Mouse (Mus musculus) liver, embryonic 16.5 days (tissue): ENCODE measurements around the gene Igfn1. TPM values are rescaled to one million over a fixed set of nuclear protein-coding genes. Genes with fewer than 3 reads are reported as not detected.

Source experiments
- ATAC-seq: fragments of 200-750 bp; cut with Nextera tagmentation; 2 replicates; pipeline ENCODE4 v1.8.0; 2017; ENCODE audit warnings: low read depth, mild to moderate bottlenecking, moderate number of reproducible peaks, moderate library complexity
- H3K27ac ChIP-seq: fragments of 300-500 bp; sonication (generic); 2 replicates; pipeline ENCODE4 v1.5.1; 2014; ENCODE audit warnings: mild to moderate bottlenecking, low read length
- H3K27me3 ChIP-seq: fragments of 300-500 bp; sonication (generic); 2 replicates; pipeline ENCODE4 v1.6.1; 2014; ENCODE audit warnings: low read depth, low read length, mixed read lengths; ENCODE audit not compliant: control insufficient read depth, insufficient read depth
- H3K36me3 ChIP-seq: fragments of 300-500 bp; sonication (generic); 2 replicates; pipeline ENCODE4 v1.6.1; 2014; ENCODE audit warnings: mild to moderate bottlenecking; ENCODE audit not compliant: control insufficient read depth, insufficient read depth
- H3K4me1 ChIP-seq: fragments of 300-500 bp; sonication (generic); 2 replicates; pipeline ENCODE4 v1.6.1; 2014; ENCODE audit warnings: low read depth, low read length, mixed read lengths; ENCODE audit not compliant: control insufficient read depth
- H3K4me2 ChIP-seq: fragments of 300-500 bp; sonication (generic); 2 replicates; pipeline ENCODE4 v1.6.1; 2014; ENCODE audit warnings: low read depth, low read length, mixed read lengths
- H3K4me3 ChIP-seq: fragments of 300-500 bp; sonication (generic); 2 replicates; pipeline ENCODE4 v1.5.1; 2014; ENCODE audit warnings: low read depth, mild to moderate bottlenecking, low read length
- H3K9ac ChIP-seq: fragments of 300-500 bp; sonication (generic); 2 replicates; pipeline ENCODE4 v1.6.1; 2014; ENCODE audit warnings: low read depth, low read length
- H3K9me3 ChIP-seq: fragments of 300-500 bp; sonication (generic); replicated peaks from 2 replicates; pipeline ENCODE4 v1.6.1; 2016; ENCODE audit warnings: low read length; ENCODE audit not compliant: control insufficient read depth
- WGBS: fragments of 180-500 bp; shearing (Covaris S2); extraction: QIAGEN DNeasy Blood & Tissue Kit; methylation state at CpG from one replicate; pipeline ENCODE4 v1.1.7; 2014; ENCODE audit not compliant: insufficient replicate concordance; 5-methylcytosine and 5-hydroxymethylcytosine counted together
- polyA plus RNA-seq: library from polyadenylated mRNA; unstranded; fragments of >200 nt; fragmentation: Nextera tagmentation; extraction: Ambion mirVana; gene quantifications from 2 replicates; pipeline ENCODE4 v1.2.1, GENCODE M21; 2015

The Igfn1 gene
- polyA plus RNA-seq: not detected in 2 replicates

GRCm38 (mm10) chr1:136006292-136006748 is at the start of gene Igfn1:
Gene Igfn1, minus strand, starts transcription at chr1:136006342.
- H3K4me3 ChIP-seq: peak within 1 kb of the TSS; percentile 64
- H3K36me3 ChIP-seq: no peaks in the 10 kb centered on the region
- WGBS: 74% methylated on average over 3 of the region's 3 CpGs

DNA sequence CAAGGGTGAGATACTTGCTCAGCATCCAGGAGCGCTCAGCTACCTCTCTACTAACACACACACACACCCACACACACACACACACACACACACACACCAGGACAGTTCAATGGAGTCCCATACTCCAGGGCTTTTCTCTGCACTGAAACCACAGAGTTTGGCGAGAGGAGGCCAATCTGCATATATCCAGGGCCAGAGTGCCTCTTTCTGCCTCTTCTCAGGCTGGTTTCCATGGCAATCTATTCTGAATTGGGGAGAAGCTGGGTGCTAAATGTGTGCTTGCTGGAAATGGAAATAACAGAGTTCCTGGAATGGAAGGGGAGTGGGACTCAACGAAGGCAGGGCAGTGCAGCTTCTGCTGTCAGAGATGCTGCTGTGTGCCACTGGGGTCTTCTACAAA is 49.6 kb upstream of the Igfn1 start:
- H3K27me3 ChIP-seq: peaks cover 23% of the 10 kb centered on the region
- peaks cover 5% of the 10 kb centered on the region for H3K4me1 ChIP-seq
- ATAC-seq: no peak
- no peak overlapping the region for H3K4me3 ChIP-seq
- no peak overlapping the region for H3K4me2 ChIP-seq
- H3K27ac ChIP-seq: no peak overlapping the region
- no peaks in the 10 kb centered on the region for H3K36me3 ChIP-seq
- H3K9ac ChIP-seq: no peak overlapping the region
- no peaks in the 10 kb centered on the region for H3K9me3 ChIP-seq
- 57% methylated on average over 3 of the region's 3 CpGs for WGBS

More at GRCm38 (mm10) chr1:136006292-136006748, at the start of gene Igfn1:
- Histone ChIP-seq H3K4me1 (peaks cover 29% of the 10 kb centered on the region), H3K4me2 (peak within 1 kb of the TSS; percentile 77; the same call in 1 of the 2 replicates), H3K9ac (peak within 1 kb of the TSS; percentile 72), H3K9me3 (no peaks in the 10 kb centered on the region), H3K27ac (no peak within 1 kb of the TSS), H3K27me3 (peaks cover 12% of the 10 kb centered on the region)
- no peak for ATAC-seq

GRCm38 (mm10) chr1:136052547-136052946 is 46.4 kb upstream of the Igfn1 start, which contains the start of gene Cacna1s:
Gene Cacna1s, plus strand, starts transcription at chr1:136052750.
- no peak within 1 kb of the TSS for H3K4me2 ChIP-seq
- no peaks in the 10 kb centered on the region for H3K36me3 ChIP-seq
- no peak for ATAC-seq
- peaks cover 5% of the 10 kb centered on the region for H3K4me1 ChIP-seq
- H3K27ac ChIP-seq: no peak within 1 kb of the TSS
- 45% methylated on average over 11 of the region's 11 CpGs for WGBS
- peaks cover 47% of the 10 kb centered on the region for H3K27me3 ChIP-seq
- no peak within 1 kb of the TSS for H3K4me3 ChIP-seq
- no peak within 1 kb of the TSS for H3K9ac ChIP-seq
- no peaks in the 10 kb centered on the region for H3K9me3 ChIP-seq

- H3K4me3 ChIP-seq: no peak overlapping the region
- no peak overlapping the region for H3K27ac ChIP-seq
- H3K36me3 ChIP-seq: no peaks in the 10 kb centered on the region
- WGBS: 3% methylated on average over 6 of the region's 6 CpGs
- no peak for ATAC-seq
- H3K9me3 ChIP-seq: no peaks in the 10 kb centered on the region
- H3K27me3 ChIP-seq: peaks cover 49% of the 10 kb centered on the region
- peaks cover 5% of the 10 kb centered on the region for H3K4me1 ChIP-seq
- H3K9ac ChIP-seq: no peak overlapping the region
- H3K4me2 ChIP-seq: no peak overlapping the region
These were observed 45.3 kb upstream of the Igfn1 start for GRCm38 (mm10) chr1:136051465-136051864.

- Histone ChIP-seq H3K9me3 (no peaks in the 10 kb centered on the region), H3K4me2 (0 out of 2 replicates have a peak overlapping the region, but pooled peaks have one; percentile 3), H3K36me3 (no peaks in the 10 kb centered on the region), H3K27ac (no peak overlapping the region), H3K27me3 (peaks cover 49% of the 10 kb centered on the region), H3K4me3 (peak overlapping the region; percentile 17; the same call in 1 of the 2 replicates), H3K9ac (no peak overlapping the region), H3K4me1 (peaks cover 5% of the 10 kb centered on the region)
- WGBS: 2% methylated on average over 32 of the region's 36 CpGs
- no peak for ATAC-seq
These were observed 44.8 kb upstream of the Igfn1 start for GRCm38 (mm10) chr1:136051013-136051315.

- H3K4me2 ChIP-seq: 0 out of 2 replicates have a peak within 1 kb of the TSS, but pooled peaks have one; percentile 3
- peak within 1 kb of the TSS; percentile 17; the same call in 1 of the 2 replicates for H3K4me3 ChIP-seq
- no peaks in the 10 kb centered on the region for H3K36me3 ChIP-seq
- no peak for ATAC-seq
- H3K9me3 ChIP-seq: no peaks in the 10 kb centered on the region
- no peak within 1 kb of the TSS for H3K9ac ChIP-seq
- WGBS: 16% methylated on average over 29 of the region's 29 CpGs
- H3K27me3 ChIP-seq: peaks cover 49% of the 10 kb centered on the region
- H3K4me1 ChIP-seq: peaks cover 5% of the 10 kb centered on the region
- H3K27ac ChIP-seq: no peak within 1 kb of the TSS
These were observed 44.3 kb upstream of the Igfn1 start, which contains the start of gene Ascl5 for GRCm38 (mm10) chr1:136050312-136051012. Gene Ascl5, plus strand, starts transcription at chr1:136050804.

DNA sequence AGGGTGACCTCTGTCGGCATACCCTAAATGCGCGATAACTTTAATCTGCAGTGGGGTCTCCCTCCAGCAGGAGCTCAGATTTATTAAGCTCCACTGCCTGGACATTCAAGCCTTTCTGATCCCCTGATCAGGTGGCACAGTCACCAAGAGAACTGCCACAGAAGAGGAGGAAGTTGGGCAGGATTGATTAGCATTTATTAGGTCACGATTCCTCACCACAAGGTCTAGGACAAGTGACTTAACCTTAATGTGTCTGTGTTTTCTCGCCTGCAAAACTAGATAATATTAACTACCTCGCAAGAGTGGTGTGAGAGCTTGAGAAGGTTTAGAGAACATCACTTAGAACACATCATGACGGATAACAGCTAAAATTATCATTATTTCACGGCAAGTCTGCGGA is 41.8 kb upstream of the Igfn1 start:
- peaks cover 5% of the 10 kb centered on the region for H3K4me1 ChIP-seq
- peaks cover 47% of the 10 kb centered on the region for H3K27me3 ChIP-seq
- ATAC-seq: no peak
- no peak overlapping the region for H3K4me2 ChIP-seq
- H3K9ac ChIP-seq: no peak overlapping the region
- no peaks in the 10 kb centered on the region for H3K36me3 ChIP-seq
- no peaks in the 10 kb centered on the region for H3K9me3 ChIP-seq
- H3K27ac ChIP-seq: no peak overlapping the region
- WGBS: 43% methylated on average over 9 of the region's 9 CpGs
- H3K4me3 ChIP-seq: no peak overlapping the region

DNA sequence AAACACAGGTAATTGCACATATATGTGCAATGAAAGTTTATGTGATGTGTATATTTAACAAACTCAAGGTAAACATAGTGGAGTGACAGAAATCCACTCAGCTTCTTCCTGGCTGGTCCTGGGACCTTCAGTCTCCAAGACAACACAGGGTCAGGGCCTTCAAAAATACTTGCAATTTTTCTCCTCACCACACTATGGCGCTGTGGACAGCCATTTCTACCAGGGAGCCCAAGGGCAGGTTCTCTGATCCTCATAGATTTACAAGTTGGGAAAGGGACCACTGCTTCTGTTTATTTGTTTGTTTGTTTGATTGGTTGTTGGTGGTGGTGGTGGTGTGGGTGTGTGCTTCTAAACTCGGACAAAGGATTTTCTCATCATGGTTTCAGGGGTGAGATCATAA is 41.3 kb upstream of the Igfn1 start:
- no peak overlapping the region for H3K4me3 ChIP-seq
- no peak overlapping the region for H3K27ac ChIP-seq
- H3K9me3 ChIP-seq: no peaks in the 10 kb centered on the region
- H3K4me1 ChIP-seq: peaks cover 5% of the 10 kb centered on the region
- no peak overlapping the region for H3K9ac ChIP-seq
- 4% methylated on average over 2 of the region's 2 CpGs for WGBS
- no peaks in the 10 kb centered on the region for H3K36me3 ChIP-seq
- no peak overlapping the region for H3K4me2 ChIP-seq
- ATAC-seq: no peak
- H3K27me3 ChIP-seq: peaks cover 42% of the 10 kb centered on the region

GRCm38 (mm10) chr1:136045774-136046173 is 39.6 kb upstream of the Igfn1 start:
- Histone ChIP-seq H3K4me3 (no peak overlapping the region), H3K4me2 (no peak overlapping the region), H3K27ac (no peak overlapping the region), H3K9me3 (no peaks in the 10 kb centered on the region), H3K9ac (no peak overlapping the region), H3K27me3 (peaks cover 29% of the 10 kb centered on the region), H3K4me1 (no peaks in the 10 kb centered on the region; the same call in 1 of the 2 replicates), H3K36me3 (no peaks in the 10 kb centered on the region)
- no peak for ATAC-seq
- 14% methylated on average over 4 of the region's 4 CpGs for WGBS
